Mouse (Mus musculus) ES-E14 (cell line): Measurements from ENCODE around the gene Fry. TPM values are rescaled to one million over a fixed set of nuclear protein-coding genes. Genes with fewer than 3 reads are reported as not detected.

Experiments
- DNase-seq: peaks from one replicate; pipeline ENCODE4 v3.0.0-alpha.2; 2013; ENCODE audit warnings: low read depth, low spot score
- H3K27ac ChIP-seq: 2 replicates; pipeline ENCODE4 v1.5.1; 2012; ENCODE audit warnings: low read depth, mild to moderate bottlenecking, low read length, moderate library complexity, mixed read lengths; ENCODE audit not compliant: poor library complexity, insufficient read depth, severe bottlenecking
- H3K36me3 ChIP-seq: 2 replicates; pipeline ENCODE4 v1.6.1; 2012; ENCODE audit warnings: mild to moderate bottlenecking, low read length, moderate library complexity, mixed read lengths; ENCODE audit not compliant: control insufficient read depth, poor library complexity, insufficient read depth, severe bottlenecking
- H3K4me1 ChIP-seq, 2 experiments: fragments of 150-350 bp in 1 of 2; sonication (generic) in 1 of 2; 2 replicates each; pipeline ENCODE4 v1.6.1; 2012; ENCODE audit warnings: low read length in 2 of 2, mild to moderate bottlenecking in 1 of 2, mixed read lengths in 1 of 2; ENCODE audit not compliant: control insufficient read depth in 2 of 2, insufficient read depth in 2 of 2, poor library complexity in 1 of 2
- H3K4me3 ChIP-seq, 2 experiments: fragments of 150-350 bp in 1 of 2; sonication (generic) in 1 of 2; 2 replicates each; pipeline ENCODE4 v1.5.1; 2012; ENCODE audit warnings: low read length in 2 of 2, low read depth in 1 of 2, mild to moderate bottlenecking in 1 of 2, mixed read lengths in 1 of 2; ENCODE audit not compliant: insufficient read depth in 1 of 2, poor library complexity in 1 of 2, severe bottlenecking in 1 of 2
- H3K9ac ChIP-seq: 2 replicates; pipeline ENCODE4 v1.6.1; 2012; ENCODE audit warnings: low read depth, mild to moderate bottlenecking, low read length, mixed read lengths; ENCODE audit not compliant: poor library complexity, insufficient read depth, severe bottlenecking
- H3K9me3 ChIP-seq: fragments of 150-350 bp; sonication (generic); 2 replicates; pipeline ENCODE4 v1.6.1; 2012; ENCODE audit warnings: low read depth, mild to moderate bottlenecking, low read length; ENCODE audit not compliant: control insufficient read depth, insufficient read depth
- CHD2 ChIP-seq: IDR thresholded peaks from 2 replicates; pipeline ENCODE4 v1.6.1; 2014; ENCODE audit warnings: mild to moderate bottlenecking, low read depth, low read length, inconsistent platforms
- HCFC1 ChIP-seq: IDR thresholded peaks from 2 replicates; pipeline ENCODE4 v1.6.1; 2012; ENCODE audit warnings: low read length, inconsistent platforms, borderline replicate concordance; ENCODE audit not compliant: insufficient read depth
- MAFK ChIP-seq: IDR thresholded peaks from 2 replicates; pipeline ENCODE4 v1.6.1; 2014; ENCODE audit warnings: mild to moderate bottlenecking, low read depth, low read length, inconsistent platforms; ENCODE audit not compliant: insufficient read depth
- ZC3H11A ChIP-seq: IDR thresholded peaks from 2 replicates; pipeline ENCODE4 v1.6.1; 2012; ENCODE audit warnings: low read depth, mild to moderate bottlenecking, inconsistent platforms, low read length, borderline replicate concordance
- ZNF384 ChIP-seq: IDR thresholded peaks from 2 replicates; pipeline ENCODE4 v1.6.1; 2012; ENCODE audit warnings: low read depth, low read length, inconsistent platforms
- in situ Hi-C, 2 experiments: fragments of 600-800 bp; cut with MboI; formaldehyde crosslinking; loops; one replicate each; pipeline ENCODE4 v1.15.1; 2025; ENCODE audit warnings: low sequenced_read_pairs in 2 of 2, inconsistent platforms in 1 of 2; ENCODE audit not compliant: unreplicated experiment in 2 of 2
- total RNA-seq: library from RNA; depleted of rRNA; stranded (reverse); fragments of 300-350 nt; gene quantifications from 2 replicates; pipeline ENCODE4 v1.2.3, GENCODE M21; 2012

The Fry gene
- total RNA-seq, 1 experiment = 8.4 TPM

- in situ Hi-C loops = no loop called here
- H3K9me3 ChIP-seq = no peaks in the 10 kb centered on the region
- H3K9ac ChIP-seq = no peak overlapping the region
- no peak for DNase-seq
- H3K27ac ChIP-seq = no peak overlapping the region
- TF ChIP-seq MAFK (no peak), CHD2 (no peak), ZC3H11A (no peak), ZNF384 (no peak), HCFC1 (no peak)
- H3K36me3 ChIP-seq = no peaks in the 10 kb centered on the region
- H3K4me3 ChIP-seq = no peak overlapping the region
- H3K4me1 ChIP-seq = no peaks in the 10 kb centered on the region
Measured at GRCm38 (mm10) chr5:150206749-150207148, 88.3 kb downstream of the Fry start.

DNA sequence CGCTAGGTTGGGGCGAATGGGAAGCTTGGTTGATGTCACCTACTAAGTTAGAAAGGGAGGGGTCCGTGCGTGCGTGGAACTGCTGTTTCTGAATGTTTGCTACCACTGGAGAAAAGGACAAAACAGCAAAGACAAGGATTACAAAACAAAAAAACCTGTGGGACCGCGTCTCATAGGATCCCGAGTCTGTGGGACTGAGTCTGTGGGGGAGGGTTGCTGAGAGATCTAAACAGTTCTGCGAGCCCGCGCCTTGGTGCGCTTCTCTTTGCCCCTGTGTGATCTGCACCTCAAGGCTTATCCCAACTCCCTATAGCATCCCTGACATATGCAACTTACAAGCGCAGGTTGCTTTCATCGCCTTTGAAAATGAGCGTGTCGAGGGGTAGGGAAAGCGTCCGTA is 89.2 kb downstream of the Fry start:
- Histone ChIP-seq H3K9ac (no peak overlapping the region; the same call in 1 of the 2 replicates), H3K4me3 (no peak overlapping the region; a peak in 1 of 4 replicates), H3K36me3 (no peaks in the 10 kb centered on the region), H3K9me3 (no peaks in the 10 kb centered on the region), H3K27ac (no peak overlapping the region), H3K4me1 (no peaks in the 10 kb centered on the region; a peak in 1 of 4 replicates)
- TF ChIP-seq MAFK (no peak), CHD2 (no peak), ZC3H11A (no peak), HCFC1 (no peak), ZNF384 (no peak)
- in situ Hi-C loops = no loop called here
- no peak for DNase-seq

GRCm38 (mm10) chr5:150208009-150208408 is 89.6 kb downstream of the Fry start:
- H3K4me3 ChIP-seq = no peak overlapping the region
- no peak for TF ChIP-seq CHD2
- TF ChIP-seq ZC3H11A = no peak
- no peak for TF ChIP-seq ZNF384
- TF ChIP-seq MAFK = no peak
- H3K27ac ChIP-seq = no peak overlapping the region
- no peak for DNase-seq
- in situ Hi-C loops = no loop called here
- no peaks in the 10 kb centered on the region; a peak in 1 of 4 replicates for H3K4me1 ChIP-seq
- H3K36me3 ChIP-seq = no peaks in the 10 kb centered on the region
- no peaks in the 10 kb centered on the region for H3K9me3 ChIP-seq
- H3K9ac ChIP-seq = no peak overlapping the region; the same call in 1 of the 2 replicates

- in situ Hi-C loops = no loop called here
- no peak overlapping the region for H3K4me3 ChIP-seq
- H3K36me3 ChIP-seq = no peaks in the 10 kb centered on the region
- no peaks in the 10 kb centered on the region; a peak in 1 of 4 replicates for H3K4me1 ChIP-seq
- no peak overlapping the region for H3K9ac ChIP-seq
- TF ChIP-seq ZNF384 (no peak), CHD2 (no peak), ZC3H11A (no peak), MAFK (no peak), HCFC1 (no peak)
- H3K27ac ChIP-seq = no peak overlapping the region
- DNase-seq = no peak
- H3K9me3 ChIP-seq = no peaks in the 10 kb centered on the region
Measured at GRCm38 (mm10) chr5:150214081-150214480, 95.6 kb downstream of the Fry start.

DNA sequence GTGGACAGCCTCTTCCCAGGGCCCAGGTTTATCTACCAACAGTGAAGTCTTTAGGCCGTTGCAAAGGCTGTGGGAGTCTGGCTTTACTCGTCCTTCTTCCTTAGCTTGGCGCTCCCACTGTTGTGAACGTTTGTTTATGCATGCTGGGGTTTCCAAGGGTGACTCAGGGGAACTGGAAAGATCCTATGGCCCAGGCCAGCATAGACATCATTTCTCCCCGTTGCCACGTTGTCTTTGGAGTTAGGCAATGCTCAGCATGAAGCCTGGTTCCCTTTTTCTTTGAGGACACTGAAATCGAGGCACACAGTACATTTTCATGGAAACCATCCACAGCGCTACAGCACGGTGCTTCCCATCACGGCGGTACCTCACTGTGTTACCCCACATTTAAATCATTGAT is 97.6 kb downstream of the Fry start:
- H3K9me3 ChIP-seq = no peaks in the 10 kb centered on the region
- no peak overlapping the region for H3K4me3 ChIP-seq
- no peak for DNase-seq
- TF ChIP-seq MAFK (no peak), HCFC1 (no peak), CHD2 (no peak), ZC3H11A (no peak), ZNF384 (no peak)
- in situ Hi-C loops = no loop called here
- no peaks in the 10 kb centered on the region for H3K36me3 ChIP-seq
- H3K9ac ChIP-seq = no peak overlapping the region
- no peak overlapping the region for H3K27ac ChIP-seq
- H3K4me1 ChIP-seq = no peaks in the 10 kb centered on the region; a peak in 1 of 4 replicates
